Mouse (Mus musculus): ENCODE results near the gene Mycn. TPM values are rescaled to one million over a fixed set of nuclear protein-coding genes. Genes with fewer than 3 reads are reported as not detected.
A peak's percentile ranks its signal among the peaks of the same experiment; 100 is the strongest.

The Mycn gene
- polyA plus RNA-seq, 1 experiment from 2014 or later = 3.4 TPM

GRCm38 (mm10) chr12:12937088-12937487 is 4.6 kb downstream of the Mycn start:
- Histone ChIP-seq H3K27ac (ENCODE audit: low read length) (no peak overlapping the region), H3K4me2 (ENCODE audit: low read depth, low read length) (no peak overlapping the region), H3K9ac (ENCODE audit: low read depth, low read length) (no peak overlapping the region), H3K9me3 (replicated peaks; ENCODE audit: control insufficient read depth, low read length) (no peaks in the 10 kb centered on the region), H3K4me3 (ENCODE audit: low read depth, low read length) (no peak overlapping the region), H3K36me3 (ENCODE audit: control insufficient read depth, insufficient read depth) (no peaks in the 10 kb centered on the region), H3K27me3 (ENCODE audit: control insufficient read depth, insufficient read depth, low read depth, low read length) (peaks cover 51% of the 10 kb centered on the region), H3K4me1 (ENCODE audit: control insufficient read depth, low read depth, low read length) (peaks cover 4% of the 10 kb centered on the region)
- WGBS (ENCODE audit: insufficient replicate concordance) = 41% methylated on average over 30 of the region's 30 CpGs
- ATAC-seq (ENCODE audit: low read depth) = no peak

DNA sequence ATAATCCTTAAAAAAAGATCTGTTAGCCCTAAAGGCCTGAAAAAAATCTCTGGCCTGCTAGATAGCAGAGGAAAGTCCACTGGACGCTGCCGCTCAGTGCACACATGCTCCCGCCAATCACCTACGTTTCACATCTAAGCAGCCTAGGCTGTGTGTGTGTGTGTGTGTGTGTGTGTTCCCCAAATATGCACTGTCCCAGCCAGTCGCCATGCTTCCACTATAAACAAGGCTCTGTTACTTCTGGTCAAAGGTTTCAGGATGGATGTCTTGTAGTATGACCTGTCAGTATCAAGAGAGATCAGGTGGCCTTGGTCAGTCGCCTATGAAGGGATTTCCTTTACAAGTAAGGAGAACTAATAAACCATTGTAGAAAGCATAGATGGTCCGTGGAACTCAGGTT is 9.5 kb downstream of the Mycn start:
- Histone ChIP-seq H3K27ac (ENCODE audit: low read length) (no peak overlapping the region), H3K4me3 (ENCODE audit: low read depth, low read length) (no peak overlapping the region), H3K9ac (ENCODE audit: low read depth, low read length) (no peak overlapping the region), H3K4me1 (ENCODE audit: control insufficient read depth, low read depth, low read length) (no peaks in the 10 kb centered on the region), H3K27me3 (ENCODE audit: control insufficient read depth, insufficient read depth, low read depth, low read length) (peaks cover 4% of the 10 kb centered on the region), H3K4me2 (ENCODE audit: low read depth, low read length) (no peak overlapping the region), H3K9me3 (replicated peaks; ENCODE audit: control insufficient read depth, low read length) (no peaks in the 10 kb centered on the region), H3K36me3 (ENCODE audit: control insufficient read depth, insufficient read depth) (no peaks in the 10 kb centered on the region)
- peak; percentile 68 for ATAC-seq (ENCODE audit: low read depth)
- WGBS (ENCODE audit: insufficient replicate concordance) = 52% methylated on average over 7 of the region's 7 CpGs

- 54% methylated on average over 3 of the region's 3 CpGs for WGBS (ENCODE audit: insufficient replicate concordance)
- H3K4me1 ChIP-seq (ENCODE audit: control insufficient read depth, low read depth, low read length) = no peaks in the 10 kb centered on the region
- H3K27ac ChIP-seq (ENCODE audit: low read length) = no peak overlapping the region
- no peak overlapping the region for H3K9ac ChIP-seq (ENCODE audit: low read depth, low read length)
- H3K9me3 ChIP-seq (replicated peaks; ENCODE audit: control insufficient read depth, low read length) = no peaks in the 10 kb centered on the region
- no peak overlapping the region for H3K4me3 ChIP-seq (ENCODE audit: low read depth, low read length)
- no peaks in the 10 kb centered on the region for H3K36me3 ChIP-seq (ENCODE audit: control insufficient read depth, insufficient read depth)
- no peaks in the 10 kb centered on the region for H3K27me3 ChIP-seq (ENCODE audit: control insufficient read depth, insufficient read depth, low read depth, low read length)
- ATAC-seq (ENCODE audit: low read depth) = no peak
- H3K4me2 ChIP-seq (ENCODE audit: low read depth, low read length) = no peak overlapping the region
These were observed 13.5 kb downstream of the Mycn start for GRCm38 (mm10) chr12:12928239-12928638.

DNA sequence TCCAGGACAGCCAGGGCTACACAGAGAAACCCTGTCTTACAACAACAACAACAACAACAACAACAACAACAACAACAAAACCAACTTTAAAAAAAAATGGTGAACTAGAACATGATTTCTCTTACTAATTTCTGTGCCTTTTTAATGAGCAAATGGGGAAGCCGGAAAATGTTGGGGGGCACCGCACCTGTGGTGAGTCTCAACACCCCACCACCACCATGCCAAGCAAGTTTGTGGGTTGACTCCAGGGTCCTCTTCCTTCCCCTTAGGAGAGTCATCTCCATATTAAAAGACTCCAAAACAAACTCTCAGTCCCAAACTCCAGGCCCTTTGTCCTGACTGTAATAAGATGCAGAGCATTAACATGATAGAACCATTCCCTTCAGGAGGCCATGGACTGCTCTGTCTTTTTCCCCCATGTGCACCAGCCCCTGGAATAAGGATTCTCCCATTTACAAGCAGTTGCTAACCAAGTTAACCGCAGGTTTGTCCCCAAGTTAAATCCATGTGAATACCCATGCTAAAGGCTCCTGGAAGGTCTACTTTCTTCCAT is 14.7 kb downstream of the Mycn start:
- Histone ChIP-seq H3K4me2 (ENCODE audit: low read depth, low read length) (no peak overlapping the region), H3K27me3 (ENCODE audit: control insufficient read depth, insufficient read depth, low read depth, low read length) (no peaks in the 10 kb centered on the region), H3K36me3 (ENCODE audit: control insufficient read depth, insufficient read depth) (no peaks in the 10 kb centered on the region), H3K9ac (ENCODE audit: low read depth, low read length) (no peak overlapping the region), H3K4me1 (ENCODE audit: control insufficient read depth, low read depth, low read length) (no peaks in the 10 kb centered on the region), H3K4me3 (ENCODE audit: low read depth, low read length) (no peak overlapping the region), H3K27ac (ENCODE audit: low read length) (no peak overlapping the region), H3K9me3 (replicated peaks; ENCODE audit: control insufficient read depth, low read length) (no peaks in the 10 kb centered on the region)
- no peak for ATAC-seq (ENCODE audit: low read depth)
- 71% methylated on average over 3 of the region's 3 CpGs for WGBS (ENCODE audit: insufficient replicate concordance)

DNA sequence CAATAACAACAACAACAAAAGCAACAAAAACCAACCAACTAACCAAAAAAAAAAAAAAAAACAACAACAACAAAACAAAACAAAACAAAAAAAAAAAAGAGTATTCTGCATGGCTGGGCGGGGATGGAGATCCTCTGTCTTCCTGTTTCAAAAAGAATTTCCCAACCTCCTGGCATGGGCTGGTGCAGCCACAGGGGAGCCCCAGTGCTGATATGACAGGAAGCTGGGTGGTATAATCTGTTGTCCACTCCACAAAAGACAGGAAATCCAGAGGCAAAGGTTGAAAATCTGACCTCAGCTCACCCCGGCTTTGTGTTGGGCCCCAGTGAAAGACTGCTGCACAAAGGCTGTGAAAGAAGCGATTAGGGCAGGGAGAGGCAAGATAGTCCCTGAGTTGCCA is 17.3 kb downstream of the Mycn start:
- no peak for ATAC-seq (ENCODE audit: low read depth)
- Histone ChIP-seq H3K9ac (ENCODE audit: low read depth, low read length) (no peak overlapping the region), H3K27me3 (ENCODE audit: control insufficient read depth, insufficient read depth, low read depth, low read length) (no peaks in the 10 kb centered on the region), H3K4me3 (ENCODE audit: low read depth, low read length) (no peak overlapping the region), H3K4me1 (ENCODE audit: control insufficient read depth, low read depth, low read length) (no peaks in the 10 kb centered on the region), H3K27ac (ENCODE audit: low read length) (no peak overlapping the region), H3K4me2 (ENCODE audit: low read depth, low read length) (no peak overlapping the region), H3K9me3 (replicated peaks; ENCODE audit: control insufficient read depth, low read length) (no peaks in the 10 kb centered on the region), H3K36me3 (ENCODE audit: control insufficient read depth, insufficient read depth) (no peaks in the 10 kb centered on the region)
- WGBS (ENCODE audit: insufficient replicate concordance) = 38% methylated on average over 3 of the region's 3 CpGs

DNA sequence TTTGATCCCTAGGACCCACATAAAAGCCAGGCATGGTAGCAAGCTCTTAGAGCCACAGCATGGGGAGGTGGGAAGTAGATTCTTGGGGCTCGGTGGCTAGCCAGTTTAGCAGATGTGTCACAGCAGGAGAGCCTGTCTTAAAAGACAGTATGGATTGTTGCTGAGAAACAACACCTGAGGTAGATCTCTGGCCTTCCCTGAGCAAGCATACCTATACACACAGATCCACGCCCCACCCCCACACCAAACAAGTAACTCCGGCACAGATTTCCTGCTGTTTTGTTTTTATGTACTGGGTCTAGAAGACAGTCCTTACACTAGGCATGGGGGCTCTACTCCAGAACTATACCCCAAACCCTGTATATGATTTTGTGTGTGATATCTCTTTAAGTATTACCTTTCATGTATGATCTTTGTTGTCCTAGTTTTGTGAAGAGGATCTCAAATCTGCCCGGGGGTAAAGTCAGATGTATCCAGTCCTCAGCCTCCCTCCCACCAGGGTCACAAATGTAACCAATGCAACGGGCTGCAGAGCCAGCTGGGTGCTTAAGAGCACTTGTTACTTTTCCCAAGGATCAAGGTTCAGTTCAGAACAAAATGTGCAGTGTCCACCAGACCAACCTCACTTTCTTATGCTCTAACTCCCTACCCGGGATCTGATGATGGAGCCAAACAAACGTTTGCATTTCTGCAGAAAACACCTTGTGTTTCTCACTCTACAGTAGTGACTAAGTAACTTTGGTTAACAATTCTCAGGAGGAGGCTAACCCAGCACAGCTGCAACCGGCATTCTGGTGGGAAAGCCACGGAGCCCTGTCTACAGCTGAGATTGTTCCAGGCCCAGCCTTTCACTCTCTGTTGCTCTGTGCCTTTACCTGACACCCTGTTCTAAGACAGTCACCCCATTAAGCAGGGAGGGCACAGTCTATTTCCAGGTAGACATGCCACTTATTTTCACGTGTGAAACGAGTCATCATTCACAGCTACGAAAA is 21.3 kb downstream of the Mycn start:
- no peak overlapping the region for H3K4me3 ChIP-seq (ENCODE audit: low read depth, low read length)
- 41% methylated on average over 12 of the region's 12 CpGs for WGBS (ENCODE audit: insufficient replicate concordance)
- H3K27ac ChIP-seq (ENCODE audit: low read length) = no peak overlapping the region
- no peak overlapping the region for H3K4me2 ChIP-seq (ENCODE audit: low read depth, low read length)
- ATAC-seq (ENCODE audit: low read depth) = no peak
- H3K36me3 ChIP-seq (ENCODE audit: control insufficient read depth, insufficient read depth) = no peaks in the 10 kb centered on the region
- no peak overlapping the region for H3K9ac ChIP-seq (ENCODE audit: low read depth, low read length)
- no peaks in the 10 kb centered on the region for H3K27me3 ChIP-seq (ENCODE audit: control insufficient read depth, insufficient read depth, low read depth, low read length)
- H3K9me3 ChIP-seq (replicated peaks; ENCODE audit: control insufficient read depth, low read length) = no peaks in the 10 kb centered on the region
- H3K4me1 ChIP-seq (ENCODE audit: control insufficient read depth, low read depth, low read length) = no peaks in the 10 kb centered on the region

DNA sequence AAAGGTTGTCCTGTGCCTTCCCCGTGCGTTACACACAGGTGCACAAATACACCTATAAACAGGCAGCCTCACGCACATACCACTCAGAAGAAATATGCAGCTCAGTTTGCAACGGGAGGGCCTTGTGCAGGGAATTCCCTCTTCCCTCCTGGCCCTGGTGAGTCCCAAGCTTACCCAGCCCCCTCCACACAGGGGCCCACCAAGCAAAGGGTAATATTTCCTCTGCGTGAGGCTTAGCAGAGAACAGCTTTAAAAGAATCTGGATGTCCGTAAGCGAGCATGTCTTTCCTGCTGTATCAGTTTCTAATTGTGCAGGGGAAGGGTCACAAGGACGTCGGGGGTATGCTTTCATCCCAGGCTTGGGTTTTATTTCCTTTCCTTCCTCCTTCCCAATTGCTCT is 25.4 kb downstream of the Mycn start:
- Histone ChIP-seq H3K4me3 (ENCODE audit: low read depth, low read length) (no peak overlapping the region), H3K27me3 (ENCODE audit: control insufficient read depth, insufficient read depth, low read depth, low read length) (no peaks in the 10 kb centered on the region), H3K9ac (ENCODE audit: low read depth, low read length) (no peak overlapping the region), H3K4me2 (ENCODE audit: low read depth, low read length) (no peak overlapping the region), H3K9me3 (replicated peaks; ENCODE audit: control insufficient read depth, low read length) (no peaks in the 10 kb centered on the region), H3K36me3 (ENCODE audit: control insufficient read depth, insufficient read depth) (no peaks in the 10 kb centered on the region), H3K4me1 (ENCODE audit: control insufficient read depth, low read depth, low read length) (no peaks in the 10 kb centered on the region), H3K27ac (ENCODE audit: low read length) (no peak overlapping the region)
- WGBS (ENCODE audit: insufficient replicate concordance) = 55% methylated on average over 9 of the region's 9 CpGs
- ATAC-seq (ENCODE audit: low read depth) = no peak

DNA sequence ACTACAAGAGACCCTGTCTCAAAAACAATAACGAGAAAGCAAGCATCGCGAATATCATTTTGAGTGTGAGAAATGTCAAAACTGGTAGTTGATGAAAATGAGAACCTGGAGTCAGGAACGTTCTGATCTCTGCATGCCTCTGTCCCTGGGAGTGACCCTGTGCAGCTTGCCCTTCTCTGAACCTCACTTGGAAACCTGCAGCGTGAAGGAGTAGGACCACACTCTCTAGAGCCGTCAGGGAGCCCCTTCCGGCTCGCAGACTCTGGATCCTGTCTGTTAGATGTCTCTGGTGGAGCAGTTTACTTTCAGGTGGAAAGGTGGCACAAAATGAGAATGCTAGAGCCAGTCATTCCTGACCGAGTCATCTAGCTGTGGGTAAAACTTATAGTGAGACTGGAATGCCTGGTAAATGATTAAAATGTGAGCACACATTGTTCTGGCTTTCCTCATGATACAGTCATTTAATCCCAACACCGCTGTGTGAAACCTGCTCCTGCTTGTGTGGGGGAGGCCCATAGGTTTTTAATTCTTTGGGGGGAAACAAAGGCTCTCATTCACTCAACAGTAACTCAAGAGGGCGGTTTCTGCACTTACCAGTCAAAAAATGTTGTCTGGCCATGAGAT is 31.2 kb downstream of the Mycn start:
- Histone ChIP-seq H3K9me3 (replicated peaks; ENCODE audit: control insufficient read depth, low read length) (no peaks in the 10 kb centered on the region), H3K4me3 (ENCODE audit: low read depth, low read length) (no peak overlapping the region), H3K4me2 (ENCODE audit: low read depth, low read length) (no peak overlapping the region; the same call in 1 of the 2 replicates), H3K9ac (ENCODE audit: low read depth, low read length) (no peak overlapping the region), H3K27ac (ENCODE audit: low read length) (no peak overlapping the region), H3K4me1 (ENCODE audit: control insufficient read depth, low read depth, low read length) (no peaks in the 10 kb centered on the region), H3K27me3 (ENCODE audit: control insufficient read depth, insufficient read depth, low read depth, low read length) (no peaks in the 10 kb centered on the region), H3K36me3 (ENCODE audit: control insufficient read depth, insufficient read depth) (no peaks in the 10 kb centered on the region)
- peak; percentile 67 for ATAC-seq (ENCODE audit: low read depth)
- 61% methylated on average over 11 of the region's 11 CpGs for WGBS (ENCODE audit: insufficient replicate concordance)

All from liver, embryonic 16.5 days (tissue).